Comparison of ENCODE assay signal across 11 mouse cellular contexts in the genomic region with DNA sequence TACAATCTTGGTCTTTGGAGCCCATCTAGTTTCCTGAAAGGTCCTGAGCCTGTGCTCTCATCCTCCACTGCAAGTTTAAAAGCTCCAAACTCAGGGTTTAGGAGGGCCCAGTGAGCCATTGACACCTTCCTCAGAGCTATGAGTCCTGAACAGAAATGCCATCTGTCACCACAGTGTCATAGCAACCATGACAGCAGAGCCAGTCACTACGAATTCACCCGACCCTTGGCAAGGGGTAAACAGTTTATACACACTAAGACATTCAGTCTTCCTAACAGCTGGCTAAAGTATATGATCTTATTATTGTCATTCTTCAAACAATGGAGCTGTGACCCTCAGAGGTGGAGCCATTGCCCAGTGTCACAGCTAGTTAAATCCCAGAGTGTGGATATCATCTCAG.
"Had no signal": no experiment of that assay in that cellular context is flagged by ENCODE, and none has a peak within 500 bp of the region (broad histone marks: within the 10 kb centered on the region; RNA-seq: fewer than 3 reads in every experiment).

No protein-coding gene starts in this region.

- H3K27ac ChIP-seq: limb, embryonic 12.5 days; liver, embryonic 13.5 days; neural tube, embryonic 13.5 days; stomach, postnatal 0 days had no signal

- H3K27me3 ChIP-seq: limb, embryonic 12.5 days; liver, embryonic 13.5 days; neural tube, embryonic 13.5 days had no signal

- H3K9me3 ChIP-seq: limb, embryonic 12.5 days; liver, embryonic 13.5 days; neural tube, embryonic 13.5 days had no signal

- ATAC-seq: liver, postnatal 0 days had no signal

- H3K4me1 ChIP-seq: limb, embryonic 12.5 days; liver, embryonic 13.5 days; neural tube, embryonic 13.5 days had no signal

- H3K36me3 ChIP-seq: limb, embryonic 12.5 days; liver, embryonic 13.5 days; neural tube, embryonic 13.5 days had no signal

- H3K4me3 ChIP-seq: limb, embryonic 12.5 days; liver, embryonic 13.5 days; neural tube, embryonic 13.5 days had no signal

- DNase-seq: kidney, adult 8-10 months; kidney, postnatal 25 days; liver; liver, embryonic 13.5 days; liver, postnatal 0 days; right cerebral cortex, adult 18-20 months; right cerebral cortex, postnatal 25 days; thymus, postnatal 4 days had no signal

- H3K4me2 ChIP-seq: limb, embryonic 12.5 days; liver, embryonic 13.5 days; neural tube, embryonic 13.5 days had no signal

- H3K9ac ChIP-seq: limb, embryonic 12.5 days; liver, embryonic 13.5 days; liver, postnatal 0 days; neural tube, embryonic 13.5 days had no signal
